Mouse (Mus musculus): ENCODE data around the gene B3gnt9. TPM values are rescaled to one million over a fixed set of nuclear protein-coding genes. Genes with fewer than 3 reads are reported as not detected.

Gene B3gnt9
- polyA plus RNA-seq, 1 experiment from 2014 or later: 21.4 TPM

- Histone ChIP-seq H3K36me3 (ENCODE audit: control insufficient read depth, insufficient read depth, low read length) (no peaks in the 10 kb centered on the region), H3K4me2 (ENCODE audit: low read depth, low read length) (peak overlapping the region; percentile 93), H3K27ac (ENCODE audit: low read length) (no peak overlapping the region; the same call in 1 of the 2 replicates), H3K27me3 (ENCODE audit: control insufficient read depth, insufficient read depth, low read length) (peaks cover 6% of the 10 kb centered on the region; the same call in 1 of the 2 replicates), H3K4me3 (replicated peaks; ENCODE audit: low read length) (peak overlapping the region; percentile 64), H3K9me3 (replicated peaks; ENCODE audit: control insufficient read depth, low read length) (no peaks in the 10 kb centered on the region), H3K4me1 (ENCODE audit: control insufficient read depth, insufficient read depth, low read length) (peaks cover 21% of the 10 kb centered on the region), H3K9ac (ENCODE audit: low read length) (no peak overlapping the region)
- 84% methylated on average over 5 of the region's 5 CpGs for WGBS
- ATAC-seq (ENCODE audit: insufficient read depth, low FRiP score): no peak
Observed at GRCm38 (mm10) chr8:105288231-105288630, 33.3 kb upstream of the B3gnt9 start.

GRCm38 (mm10) chr8:105286907-105287306 lies 32.0 kb upstream of the B3gnt9 start:
- no peak overlapping the region for H3K4me2 ChIP-seq (ENCODE audit: low read depth, low read length)
- H3K27me3 ChIP-seq (ENCODE audit: control insufficient read depth, insufficient read depth, low read length): peaks cover 6% of the 10 kb centered on the region; the same call in 1 of the 2 replicates
- 90% methylated on average over 4 of the region's 4 CpGs for WGBS
- peaks cover 21% of the 10 kb centered on the region for H3K4me1 ChIP-seq (ENCODE audit: control insufficient read depth, insufficient read depth, low read length)
- H3K9me3 ChIP-seq (replicated peaks; ENCODE audit: control insufficient read depth, low read length): no peaks in the 10 kb centered on the region
- no peak overlapping the region for H3K4me3 ChIP-seq (replicated peaks; ENCODE audit: low read length)
- no peak overlapping the region for H3K9ac ChIP-seq (ENCODE audit: low read length)
- no peak overlapping the region for H3K27ac ChIP-seq (ENCODE audit: low read length)
- no peaks in the 10 kb centered on the region for H3K36me3 ChIP-seq (ENCODE audit: control insufficient read depth, insufficient read depth, low read length)
- no peak for ATAC-seq (ENCODE audit: insufficient read depth, low FRiP score)

DNA sequence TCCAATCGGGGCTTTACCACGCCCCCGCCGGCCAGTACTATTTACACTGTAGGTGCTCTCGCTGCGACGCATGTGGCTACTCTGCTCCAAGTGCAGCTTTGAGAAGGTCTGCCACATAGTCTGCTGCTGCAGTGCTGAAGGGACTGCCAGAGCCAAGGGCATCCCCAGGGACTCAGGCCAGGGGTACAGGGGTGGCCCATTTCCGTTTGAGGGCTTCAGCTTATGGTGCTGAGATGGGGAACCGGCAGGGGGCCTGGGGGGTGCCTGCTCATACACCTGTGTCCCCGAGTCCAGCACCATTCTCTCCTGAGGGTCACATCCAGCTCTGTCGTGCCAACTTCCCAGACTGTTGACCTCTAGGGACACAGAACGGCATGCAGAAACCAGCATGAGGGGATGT lies 30.6 kb upstream of the B3gnt9 start:
- ATAC-seq (ENCODE audit: insufficient read depth, low FRiP score): no peak

GRCm38 (mm10) chr8:105283074-105283473 lies 28.1 kb upstream of the B3gnt9 start:
- 28% methylated on average over 23 of the region's 23 CpGs for WGBS
- peak; percentile 64 for ATAC-seq (ENCODE audit: insufficient read depth, low FRiP score)
- H3K36me3 ChIP-seq (ENCODE audit: control insufficient read depth, insufficient read depth, low read length): no peaks in the 10 kb centered on the region
- H3K4me3 ChIP-seq (replicated peaks; ENCODE audit: low read length): no peak overlapping the region
- H3K9me3 ChIP-seq (replicated peaks; ENCODE audit: control insufficient read depth, low read length): no peaks in the 10 kb centered on the region
- H3K4me1 ChIP-seq (ENCODE audit: control insufficient read depth, insufficient read depth, low read length): peaks cover 7% of the 10 kb centered on the region; the same call in 1 of the 2 replicates
- H3K27ac ChIP-seq (ENCODE audit: low read length): no peak overlapping the region
- H3K27me3 ChIP-seq (ENCODE audit: control insufficient read depth, insufficient read depth, low read length): peaks cover 20% of the 10 kb centered on the region
- H3K4me2 ChIP-seq (ENCODE audit: low read depth, low read length): no peak overlapping the region
- no peak overlapping the region for H3K9ac ChIP-seq (ENCODE audit: low read length)

More for the DNA sequence above, 30.6 kb upstream of the B3gnt9 start:
- 49% methylated on average over 12 of the region's 12 CpGs for WGBS
- Histone ChIP-seq H3K36me3 (ENCODE audit: control insufficient read depth, insufficient read depth, low read length) (no peaks in the 10 kb centered on the region), H3K9me3 (replicated peaks; ENCODE audit: control insufficient read depth, low read length) (no peaks in the 10 kb centered on the region), H3K4me3 (replicated peaks; ENCODE audit: low read length) (no peak overlapping the region), H3K27ac (ENCODE audit: low read length) (no peak overlapping the region), H3K4me1 (ENCODE audit: control insufficient read depth, insufficient read depth, low read length) (peaks cover 18% of the 10 kb centered on the region), H3K9ac (ENCODE audit: low read length) (no peak overlapping the region), H3K27me3 (ENCODE audit: control insufficient read depth, insufficient read depth, low read length) (peaks cover 3% of the 10 kb centered on the region; the same call in 1 of the 2 replicates), H3K4me2 (ENCODE audit: low read depth, low read length) (no peak overlapping the region)

GRCm38 (mm10) chr8:105282239-105282638 lies 27.3 kb upstream of the B3gnt9 start:
- Histone ChIP-seq H3K27ac (ENCODE audit: low read length) (no peak overlapping the region), H3K36me3 (ENCODE audit: control insufficient read depth, insufficient read depth, low read length) (no peaks in the 10 kb centered on the region), H3K9me3 (replicated peaks; ENCODE audit: control insufficient read depth, low read length) (no peaks in the 10 kb centered on the region), H3K4me2 (ENCODE audit: low read depth, low read length) (no peak overlapping the region), H3K4me1 (ENCODE audit: control insufficient read depth, insufficient read depth, low read length) (peaks cover 7% of the 10 kb centered on the region; the same call in 1 of the 2 replicates), H3K9ac (ENCODE audit: low read length) (no peak overlapping the region), H3K27me3 (ENCODE audit: control insufficient read depth, insufficient read depth, low read length) (peaks cover 26% of the 10 kb centered on the region), H3K4me3 (replicated peaks; ENCODE audit: low read length) (no peak overlapping the region)
- WGBS: 84% methylated on average over 4 of the region's 4 CpGs
- no peak for ATAC-seq (ENCODE audit: insufficient read depth, low FRiP score)

- Histone ChIP-seq H3K9me3 (replicated peaks; ENCODE audit: control insufficient read depth, low read length) (no peaks in the 10 kb centered on the region), H3K27me3 (ENCODE audit: control insufficient read depth, insufficient read depth, low read length) (peaks cover 30% of the 10 kb centered on the region), H3K4me1 (ENCODE audit: control insufficient read depth, insufficient read depth, low read length) (peaks cover 7% of the 10 kb centered on the region; the same call in 1 of the 2 replicates), H3K36me3 (ENCODE audit: control insufficient read depth, insufficient read depth, low read length) (no peaks in the 10 kb centered on the region), H3K4me2 (ENCODE audit: low read depth, low read length) (no peak overlapping the region), H3K4me3 (replicated peaks; ENCODE audit: low read length) (no peak overlapping the region), H3K9ac (ENCODE audit: low read length) (no peak overlapping the region), H3K27ac (ENCODE audit: low read length) (no peak overlapping the region)
- 78% methylated on average over 12 of the region's 12 CpGs for WGBS
- ATAC-seq (ENCODE audit: insufficient read depth, low FRiP score): no peak
Observed at GRCm38 (mm10) chr8:105281821-105282220, 26.9 kb upstream of the B3gnt9 start.

- H3K4me2 ChIP-seq (ENCODE audit: low read depth, low read length): no peak overlapping the region
- ATAC-seq (ENCODE audit: insufficient read depth, low FRiP score): no peak
- no peak overlapping the region for H3K27ac ChIP-seq (ENCODE audit: low read length)
- H3K4me3 ChIP-seq (replicated peaks; ENCODE audit: low read length): no peak overlapping the region
- WGBS: 77% methylated on average over 3 of the region's 3 CpGs
- peaks cover 16% of the 10 kb centered on the region for H3K4me1 ChIP-seq (ENCODE audit: control insufficient read depth, insufficient read depth, low read length)
- no peak overlapping the region for H3K9ac ChIP-seq (ENCODE audit: low read length)
- H3K36me3 ChIP-seq (ENCODE audit: control insufficient read depth, insufficient read depth, low read length): no peaks in the 10 kb centered on the region
- H3K27me3 ChIP-seq (ENCODE audit: control insufficient read depth, insufficient read depth, low read length): peaks cover 38% of the 10 kb centered on the region
- H3K9me3 ChIP-seq (replicated peaks; ENCODE audit: control insufficient read depth, low read length): no peaks in the 10 kb centered on the region
Observed at GRCm38 (mm10) chr8:105280567-105280966, 25.6 kb upstream of the B3gnt9 start.

- 2% methylated on average over 28 of the region's 28 CpGs for WGBS
- H3K27me3 ChIP-seq (ENCODE audit: control insufficient read depth, insufficient read depth, low read length): peaks cover 54% of the 10 kb centered on the region
- H3K4me2 ChIP-seq (ENCODE audit: low read depth, low read length): peak overlapping the region; percentile 50
- H3K9me3 ChIP-seq (replicated peaks; ENCODE audit: control insufficient read depth, low read length): no peaks in the 10 kb centered on the region
- peak overlapping the region; percentile 22 for H3K4me3 ChIP-seq (replicated peaks; ENCODE audit: low read length)
- H3K27ac ChIP-seq (ENCODE audit: low read length): no peak overlapping the region
- peak; percentile 71 for ATAC-seq (ENCODE audit: insufficient read depth, low FRiP score)
- H3K4me1 ChIP-seq (ENCODE audit: control insufficient read depth, insufficient read depth, low read length): peaks cover 16% of the 10 kb centered on the region
- H3K36me3 ChIP-seq (ENCODE audit: control insufficient read depth, insufficient read depth, low read length): no peaks in the 10 kb centered on the region
- no peak overlapping the region for H3K9ac ChIP-seq (ENCODE audit: low read length)
Observed at GRCm38 (mm10) chr8:105278911-105279334, 24.0 kb upstream of the B3gnt9 start.

DNA sequence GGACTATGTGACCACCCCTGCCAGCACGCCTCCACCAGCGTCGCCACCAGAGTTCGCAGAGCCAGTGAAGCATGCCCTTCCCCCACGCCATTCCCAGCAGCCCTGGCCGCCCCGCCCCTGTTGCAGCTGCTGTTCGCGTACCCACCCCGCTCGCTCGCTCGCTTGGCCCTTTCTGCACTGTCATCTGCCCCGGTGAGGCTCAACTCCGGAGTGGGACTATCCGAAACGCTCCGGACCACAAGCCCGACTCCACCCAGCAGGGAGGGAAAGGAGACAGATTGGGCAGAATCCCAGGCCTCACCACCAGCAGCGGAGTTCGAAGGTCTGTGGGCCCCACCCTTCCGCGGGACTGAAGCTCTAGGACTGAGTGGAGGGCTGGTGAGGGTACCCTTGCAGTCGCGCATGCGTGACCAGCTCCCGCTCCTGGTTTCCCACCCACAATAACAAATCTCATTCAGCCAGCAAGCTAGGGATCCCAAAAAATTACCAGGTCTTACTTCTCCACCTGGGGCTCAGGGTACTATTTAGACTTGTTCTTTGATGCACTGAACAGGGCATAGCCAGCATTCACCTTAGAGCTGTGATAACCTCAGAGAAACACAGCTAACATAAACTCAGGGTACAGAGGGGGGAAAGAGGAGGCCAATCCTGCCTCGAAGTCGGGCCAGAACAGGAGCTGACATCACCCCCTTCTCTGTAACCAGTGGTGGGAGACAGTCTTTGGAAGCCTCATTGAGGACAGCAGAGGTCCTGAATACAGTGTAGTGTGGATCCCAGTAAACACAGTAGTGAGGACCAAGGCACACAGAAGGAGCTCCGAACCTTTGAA lies 21.6 kb upstream of the B3gnt9 start:
- ATAC-seq (ENCODE audit: insufficient read depth, low FRiP score): peak; percentile 68; the same call in 1 of the 2 replicates
- H3K4me3 ChIP-seq (replicated peaks; ENCODE audit: low read length): peak overlapping the region; percentile 47
- H3K4me1 ChIP-seq (ENCODE audit: control insufficient read depth, insufficient read depth, low read length): peaks cover 16% of the 10 kb centered on the region
- H3K9ac ChIP-seq (ENCODE audit: low read length): peak overlapping the region; percentile 60
- H3K4me2 ChIP-seq (ENCODE audit: low read depth, low read length): peak overlapping the region; percentile 68
- H3K36me3 ChIP-seq (ENCODE audit: control insufficient read depth, insufficient read depth, low read length): no peaks in the 10 kb centered on the region
- H3K27ac ChIP-seq (ENCODE audit: low read length): no peak overlapping the region
- H3K27me3 ChIP-seq (ENCODE audit: control insufficient read depth, insufficient read depth, low read length): peaks cover 68% of the 10 kb centered on the region
- 4% methylated on average over 30 of the region's 30 CpGs for WGBS
- H3K9me3 ChIP-seq (replicated peaks; ENCODE audit: control insufficient read depth, low read length): no peaks in the 10 kb centered on the region
